In the genomic region with DNA sequence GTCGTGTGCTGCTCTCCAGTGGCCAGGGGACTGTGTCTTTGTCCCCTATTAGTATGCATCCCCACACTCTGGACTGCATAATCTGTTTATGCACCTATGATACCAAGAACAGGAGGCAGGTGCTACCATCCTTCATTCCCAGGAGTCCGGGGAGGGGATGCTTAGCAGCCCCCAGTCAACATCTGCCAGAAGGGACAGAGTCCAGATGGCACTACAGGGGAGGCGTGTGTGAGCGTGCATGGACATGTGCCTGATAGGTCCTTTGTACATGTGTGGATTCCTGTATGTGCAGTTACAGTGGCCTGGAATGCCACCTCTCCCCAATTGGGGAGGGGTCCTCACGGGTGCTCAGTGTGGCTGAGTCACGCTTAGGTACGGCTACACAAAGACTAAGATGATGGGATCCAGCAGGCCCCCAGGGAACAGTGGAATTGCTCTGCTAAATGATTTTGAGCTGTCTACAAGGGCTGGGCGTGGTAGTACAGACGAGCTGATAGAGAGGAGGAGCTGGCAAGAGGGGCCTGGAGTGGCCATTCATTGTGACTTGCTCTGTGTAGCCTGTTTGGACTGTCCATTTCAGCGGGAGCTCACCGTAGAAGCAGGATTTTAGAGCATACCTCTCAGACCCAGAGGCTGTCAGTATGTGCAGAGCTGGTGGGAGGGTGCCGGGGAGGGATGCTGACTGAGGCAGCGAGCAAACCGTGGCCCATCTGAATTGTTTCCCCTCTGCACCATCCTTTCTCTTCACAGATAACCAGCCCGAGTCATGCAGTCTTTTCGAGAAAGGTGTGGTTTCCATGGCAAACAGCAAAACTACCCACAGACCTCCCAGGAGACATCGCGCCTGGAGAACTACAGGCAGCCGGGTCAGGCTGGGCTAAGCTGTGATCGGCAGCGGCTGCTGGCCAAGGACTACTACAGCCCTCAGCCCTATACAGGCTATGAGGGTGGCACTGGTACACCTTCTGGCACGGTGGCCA, we compare ENCODE assay signal across 8 mouse cellular contexts. TPM values are rescaled to one million over a fixed set of nuclear protein-coding genes. Genes with fewer than 3 reads are reported as not detected.
DNase-seq lines count a peak whose midpoint lies in the region; ATAC-seq lines count a peak whose summit lies in the region.

No protein-coding gene starts in this region.

- peaks cover 56% of the 10 kb centered on the region for H3K4me1 ChIP-seq in liver, embryonic 11.5 days (replicated peaks; ENCODE audit: control insufficient read depth, insufficient read depth, low read length)
- H3K4me1 ChIP-seq in embryonic facial prominence, embryonic 15.5 days: peaks cover 66% of the 10 kb centered on the region
- peaks cover 57% of the 10 kb centered on the region for H3K4me1 ChIP-seq in neural tube, embryonic 12.5 days

- peak overlapping the region; percentile 34; the same call in 1 of the 2 replicates for H3K27ac ChIP-seq in liver, embryonic 11.5 days (ENCODE audit: low read depth, low read length)
- H3K27ac ChIP-seq in embryonic facial prominence, embryonic 15.5 days (replicated peaks): no peak overlapping the region
- H3K27ac ChIP-seq in neural tube, embryonic 12.5 days: peak overlapping the region; percentile 79

- WGBS in liver, embryonic 11.5 days: 51% methylated on average over 22 of the region's 22 CpGs
- WGBS in embryonic facial prominence, embryonic 15.5 days: 45% methylated on average over 22 of the region's 22 CpGs
- WGBS in neural tube, embryonic 12.5 days: 49% methylated on average over 22 of the region's 22 CpGs

- no peak overlapping the region; the same call in 1 of the 2 replicates for H3K9ac ChIP-seq in liver, embryonic 11.5 days (ENCODE audit: low read depth, low read length)
- no peak overlapping the region for H3K9ac ChIP-seq in embryonic facial prominence, embryonic 15.5 days
- peak overlapping the region; percentile 36 for H3K9ac ChIP-seq in neural tube, embryonic 12.5 days

- ATAC-seq in liver, embryonic 11.5 days (replicated peaks; ENCODE audit: low FRiP score): peak; percentile 39; the same call in 1 of the 2 replicates
- 0 out of 2 replicates have a peak, but pooled peaks have one; percentile 7 for ATAC-seq in embryonic facial prominence, embryonic 15.5 days (ENCODE audit: insufficient number of reproducible peaks, low FRiP score, low TSS enrichment, low read depth)
- ATAC-seq in neural tube, embryonic 12.5 days (ENCODE audit: low FRiP score, low read depth): peak; percentile 10; the same call in 1 of the 2 replicates

- no peak for DNase-seq in liver, embryonic 11.5 days (ENCODE audit: low spot score)
- DNase-seq in liver: no peak
- DNase-seq in left cerebral cortex, postnatal 14 days (ENCODE audit: low spot score in 2 of 2): peak; percentile 35 to 79
- DNase-seq in kidney, adult 8-10 months: no peak
- no peak for DNase-seq in cerebellum, adult 11 months
- DNase-seq in frontal cortex, postnatal 25 days (ENCODE audit: low spot score in 2 of 2): no peak

- peaks cover 44% of the 10 kb centered on the region for H3K36me3 ChIP-seq in liver, embryonic 11.5 days (ENCODE audit: control insufficient read depth, insufficient read depth, low read length)
- peaks cover 37% of the 10 kb centered on the region for H3K36me3 ChIP-seq in embryonic facial prominence, embryonic 15.5 days
- peaks cover 47% of the 10 kb centered on the region for H3K36me3 ChIP-seq in neural tube, embryonic 12.5 days

- no peaks in the 10 kb centered on the region for H3K9me3 ChIP-seq in liver, embryonic 11.5 days (ENCODE audit: control insufficient read depth, low read length)
- no peaks in the 10 kb centered on the region for H3K9me3 ChIP-seq in embryonic facial prominence, embryonic 15.5 days (replicated peaks)
- no peaks in the 10 kb centered on the region for H3K9me3 ChIP-seq in neural tube, embryonic 12.5 days

- peak overlapping the region; percentile 42 for H3K4me2 ChIP-seq in liver, embryonic 11.5 days
- H3K4me2 ChIP-seq in embryonic facial prominence, embryonic 15.5 days (replicated peaks): no peak overlapping the region
- peak overlapping the region; percentile 28; the same call in 1 of the 2 replicates for H3K4me2 ChIP-seq in neural tube, embryonic 12.5 days (replicated peaks)

- no peak overlapping the region for H3K4me3 ChIP-seq in liver, embryonic 11.5 days (ENCODE audit: low read depth, low read length)
- H3K4me3 ChIP-seq in embryonic facial prominence, embryonic 15.5 days (replicated peaks): no peak overlapping the region
- H3K4me3 ChIP-seq in neural tube, embryonic 12.5 days: no peak overlapping the region

- intact Hi-C loops in left cerebral cortex, postnatal 14 days (cut with DNase I): no loop called here

- H3K27me3 ChIP-seq in liver, embryonic 11.5 days (replicated peaks; ENCODE audit: control insufficient read depth, insufficient read depth, low read length): no peaks in the 10 kb centered on the region
- H3K27me3 ChIP-seq in embryonic facial prominence, embryonic 15.5 days: no peaks in the 10 kb centered on the region
- no peaks in the 10 kb centered on the region for H3K27me3 ChIP-seq in neural tube, embryonic 12.5 days (replicated peaks)

RNA-seq across cellular contexts. Expression of a gene that starts 37.7 kb away (rescaled TPM):
- 78.2 and 78.7 TPM in 2 replicates for polyA plus RNA-seq in liver, embryonic 11.5 days (2014; fragmentation: Nextera tagmentation; extraction: Ambion mirVana)
- 76.7 and 78.1 TPM in 2 replicates for polyA plus RNA-seq in embryonic facial prominence, embryonic 15.5 days (2015; fragmentation: Nextera tagmentation; extraction: Ambion mirVana)
- 10 to 100 TPM; 35.5 to 36.1 TPM for total RNA-seq in left cerebral cortex, postnatal 14 days (2021)
- 50.0 and 50.9 TPM in 2 replicates for polyA plus RNA-seq in neural tube, embryonic 12.5 days (2016; fragmentation: Nextera tagmentation; extraction: Ambion mirVana)

Comparison
In these comparisons a context has a peak if more than half of its experiments do, and no peak if none do; other contexts are left out.
1. DNase-seq: peak in left cerebral cortex, postnatal 14 days (2 of 2); none in liver, embryonic 11.5 days (single experiment), liver (single experiment), kidney, adult 8-10 months (0 of 2), cerebellum, adult 11 months (single experiment) and frontal cortex, postnatal 25 days (0 of 2).
2. Peak in every context shown above with its lines, with median percentiles within 50 percentile points of each other: ATAC-seq.